In genomic region chr7:19271238-19272172, GRCm38 (mm10) we compare ENCODE assay signal across 8 mouse cellular contexts. TPM values are rescaled to one million over a fixed set of nuclear protein-coding genes. Genes with fewer than 3 reads are reported as not detected.
DNase-seq lines count a peak whose midpoint lies in the region; ATAC-seq and TF ChIP-seq lines count a peak whose summit lies in the region.

TSS of gene Vasp (minus strand) at chr7:19271817.

- TF ChIP-seq POLR2A in liver, adult 2 months (IDR thresholded peaks at IDR 0.05; ENCODE audit: extremely low read depth, insufficient read depth, low read length): peak; percentile 73; the same call in 1 of the 2 replicates

- peak within 1 kb of the TSS; percentile 93 for H3K4me3 ChIP-seq in erythroblast, embryonic 14.5 days (replicated peaks)
- peak within 1 kb of the TSS; percentile 95 for H3K4me3 ChIP-seq in heart, embryonic 11.5 days (ENCODE audit: low read depth, low read length)
- peak within 1 kb of the TSS; percentile 86 for H3K4me3 ChIP-seq in kidney, embryonic 16.5 days (ENCODE audit: low read length)
- H3K4me3 ChIP-seq in liver, adult 2 months (ENCODE audit: insufficient read depth, low read depth, low read length): peak within 1 kb of the TSS; percentile 96

- peak within 1 kb of the TSS; percentile 98 for H3K27ac ChIP-seq in heart, embryonic 11.5 days (ENCODE audit: low read depth, low read length)
- H3K27ac ChIP-seq in kidney, embryonic 16.5 days (ENCODE audit: low read length): peak within 1 kb of the TSS; percentile 94
- peak within 1 kb of the TSS; percentile 91 for H3K27ac ChIP-seq in liver, adult 2 months (replicated peaks; ENCODE audit: insufficient read depth, low read depth, low read length)

- ATAC-seq in heart, embryonic 11.5 days (replicated peaks; ENCODE audit: insufficient number of reproducible peaks, low FRiP score, low TSS enrichment): peak; percentile 70
- peak; percentile 75 for ATAC-seq in kidney, embryonic 16.5 days (ENCODE audit: low FRiP score, low TSS enrichment)
- ATAC-seq in monocyte, adult 5-6 weeks (replicated peaks; ENCODE audit: insufficient number of reproducible peaks, low FRiP score, low TSS enrichment, poor library complexity, severe bottlenecking): peak; percentile 75

- H3K9me3 ChIP-seq in erythroblast, embryonic 14.5 days (ENCODE audit: control insufficient read depth, low read length): peaks cover 3% of the 10 kb centered on the region; the same call in 1 of the 2 replicates
- no peaks in the 10 kb centered on the region for H3K9me3 ChIP-seq in heart, embryonic 11.5 days (replicated peaks; ENCODE audit: control insufficient read depth, low read length)
- H3K9me3 ChIP-seq in kidney, embryonic 16.5 days (ENCODE audit: low read length): no peaks in the 10 kb centered on the region; the same call in 1 of the 2 replicates

- H3K4me1 ChIP-seq in erythroblast, embryonic 14.5 days (ENCODE audit: control insufficient read depth): peaks cover 75% of the 10 kb centered on the region
- H3K4me1 ChIP-seq in heart, embryonic 11.5 days (ENCODE audit: control insufficient read depth, insufficient read depth, low read length): peaks cover 29% of the 10 kb centered on the region
- peaks cover 33% of the 10 kb centered on the region for H3K4me1 ChIP-seq in kidney, embryonic 16.5 days (ENCODE audit: insufficient read depth, low read length)
- H3K4me1 ChIP-seq in liver, adult 2 months (ENCODE audit: control insufficient read depth, insufficient read depth, low read length): peaks cover 3% of the 10 kb centered on the region; the same call in 1 of the 2 replicates

- no peaks in the 10 kb centered on the region; the same call in 1 of the 2 replicates for H3K27me3 ChIP-seq in erythroblast, embryonic 14.5 days (ENCODE audit: control insufficient read depth)
- no peaks in the 10 kb centered on the region for H3K27me3 ChIP-seq in heart, embryonic 11.5 days (ENCODE audit: control insufficient read depth, insufficient read depth, low read length)
- H3K27me3 ChIP-seq in kidney, embryonic 16.5 days (ENCODE audit: insufficient read depth, low read length): no peaks in the 10 kb centered on the region
- H3K27me3 ChIP-seq in liver, adult 2 months (ENCODE audit: control insufficient read depth, insufficient read depth, low read length): no peaks in the 10 kb centered on the region

- H3K36me3 ChIP-seq in erythroblast, embryonic 14.5 days (ENCODE audit: control insufficient read depth): peaks cover 24% of the 10 kb centered on the region
- no peaks in the 10 kb centered on the region for H3K36me3 ChIP-seq in heart, embryonic 11.5 days (ENCODE audit: control insufficient read depth, insufficient read depth, low read length)
- 0 out of 2 replicates have a peak, but pooled peaks cover 6% of the 10 kb centered on the region for H3K36me3 ChIP-seq in kidney, embryonic 16.5 days (ENCODE audit: insufficient read depth, low read length)
- no peaks in the 10 kb centered on the region for H3K36me3 ChIP-seq in liver, adult 2 months (ENCODE audit: control insufficient read depth, insufficient read depth, low read length)

- TF ChIP-seq CTCF in liver, adult 2 months (IDR thresholded peaks at IDR 0.05; ENCODE audit: low read depth, low read length): no peak

- 0% methylated on average over 54 of the region's 62 CpGs for WGBS in heart, embryonic 11.5 days (ENCODE audit: insufficient replicate concordance)
- WGBS in kidney, embryonic 16.5 days: under 1% methylated on average over 60 of the region's 62 CpGs
- under 1% methylated on average over 58 of the region's 62 CpGs for WGBS in liver, adult 2 months

- peak; percentile 90 for DNase-seq in CD4-positive, CD25-positive, alpha-beta regulatory T cell, adult 2 months (ENCODE audit: low read depth, low spot score)
- DNase-seq in brain, embryonic 18.5 days (ENCODE audit: low read depth, low spot score): peak; percentile 83
- DNase-seq in liver, adult 2 months (ENCODE audit: extremely low read depth, low read depth, low spot score): peak; percentile 80
- peak; percentile 85 to 89 for DNase-seq in spleen, postnatal 4 days (ENCODE audit: low spot score in 2 of 2)

- peak within 1 kb of the TSS; percentile 86 for H3K4me2 ChIP-seq in heart, embryonic 11.5 days
- H3K4me2 ChIP-seq in kidney, embryonic 16.5 days (replicated peaks; ENCODE audit: low read depth, low read length): peak within 1 kb of the TSS; percentile 98

- H3K9ac ChIP-seq in heart, embryonic 11.5 days (ENCODE audit: low read depth, low read length): peak within 1 kb of the TSS; percentile 98
- peak within 1 kb of the TSS; percentile 89 for H3K9ac ChIP-seq in kidney, embryonic 16.5 days (replicated peaks; ENCODE audit: low read length)
- H3K9ac ChIP-seq in liver, adult 2 months (ENCODE audit: low read depth, low read length): peak within 1 kb of the TSS; percentile 86

- H3K79me2 ChIP-seq in liver, adult 2 months (ENCODE audit: control insufficient read depth, insufficient read depth, low read length): peaks cover 19% of the 10 kb centered on the region

RNA-seq across cellular contexts. Expression of gene Vasp, which starts in this region (rescaled TPM):
- 17.7 TPM in 2 replicates for polyA plus RNA-seq in erythroblast, embryonic 14.5 days (2012)
- 61.9 and 102 TPM in 2 replicates for polyA plus RNA-seq in heart, embryonic 11.5 days (2014; fragmentation: Nextera tagmentation; extraction: Ambion mirVana)
- 81.0 and 86.9 TPM in 2 replicates for polyA plus RNA-seq in kidney, embryonic 16.5 days (2015; fragmentation: Nextera tagmentation; extraction: Ambion mirVana)
- total RNA-seq in liver, adult 2 months (2014; rRNA removed): 6.3 and 11.3 TPM in 2 replicates
- 24.2 and 37.1 TPM in 2 replicates for polyA plus RNA-seq in liver, adult 2 months (2012; rRNA removed)
- 230 to 263 TPM (median 254 TPM) in 3 replicates for total RNA-seq in monocyte, adult 5-6 weeks (2017)

Comparison
In these comparisons a context has a peak if more than half of its experiments do, and no peak if none do; other contexts are left out.
1. Peak in every context shown above with its lines: DNase-seq, ATAC-seq, H3K4me3 ChIP-seq and H3K27ac ChIP-seq.
2. RNA of gene Vasp (total RNA-seq): 230 to 263 TPM in monocyte, adult 5-6 weeks; 6.3 to 11.3 TPM in liver, adult 2 months; every median in the first group is over 10 times any median in the second.